ENCODE assay signal across 7 mouse cellular contexts in genomic region chr19:46600371-46600770, GRCm38 (mm10). TPM values are rescaled to one million over a fixed set of nuclear protein-coding genes. Genes with fewer than 3 reads are reported as not detected.
DNase-seq lines count a peak whose midpoint lies in the region; ATAC-seq and TF ChIP-seq lines count a peak whose summit lies in the region.

No protein-coding gene starts in this region.

- no peak for DNase-seq in lung, adult 2 months
- no peak for DNase-seq in embryonic facial prominence, embryonic 14.5 days (ENCODE audit: low spot score)
- DNase-seq in intestine, embryonic 14.5 days (ENCODE audit: low spot score): no peak
- DNase-seq in layer of hippocampus, postnatal 36 days: no peak
- DNase-seq in lung, postnatal 14 days: no peak

- peak overlapping the region; percentile 84; the same call in 1 of the 2 replicates for H3K9ac ChIP-seq in lung, embryonic 15.5 days
- peak overlapping the region; percentile 89; the same call in 1 of the 2 replicates for H3K9ac ChIP-seq in embryonic facial prominence, embryonic 14.5 days (ENCODE audit: low read depth, low read length)
- no peak overlapping the region for H3K9ac ChIP-seq in intestine, embryonic 14.5 days (ENCODE audit: low read length)
- no peak overlapping the region for H3K9ac ChIP-seq in neural tube, embryonic 14.5 days (replicated peaks; ENCODE audit: low read depth, low read length)

- H3K4me3 ChIP-seq in lung, embryonic 15.5 days: peak overlapping the region; percentile 97
- H3K4me3 ChIP-seq in lung, adult 2 months (replicated peaks; ENCODE audit: extremely low read depth, low read depth, low read length): no peak overlapping the region
- peak overlapping the region; percentile 98 for H3K4me3 ChIP-seq in embryonic facial prominence, embryonic 14.5 days (ENCODE audit: low read depth, low read length)
- peak overlapping the region; percentile 97; the same call in 1 of the 2 replicates for H3K4me3 ChIP-seq in intestine, embryonic 14.5 days (ENCODE audit: low read depth, low read length)
- H3K4me3 ChIP-seq in neural tube, embryonic 14.5 days (ENCODE audit: low read depth, low read length): peak overlapping the region; percentile 65; the same call in 1 of the 2 replicates

- no peak for TF ChIP-seq POLR2A in lung, adult 2 months (IDR thresholded peaks at IDR 0.05; ENCODE audit: borderline replicate concordance, extremely low read depth, low read depth, low read length)

- no peak for TF ChIP-seq CTCF in lung, adult 2 months (IDR thresholded peaks at IDR 0.05; ENCODE audit: insufficient read depth, low read length)

- H3K4me1 ChIP-seq in lung, embryonic 15.5 days: peaks cover 21% of the 10 kb centered on the region
- peaks cover 3% of the 10 kb centered on the region; the same call in 1 of the 2 replicates for H3K4me1 ChIP-seq in lung, adult 2 months (ENCODE audit: control insufficient read depth, insufficient read depth, low read length)
- H3K4me1 ChIP-seq in embryonic facial prominence, embryonic 14.5 days (ENCODE audit: control insufficient read depth, insufficient read depth, low read length): peaks cover 10% of the 10 kb centered on the region
- H3K4me1 ChIP-seq in intestine, embryonic 14.5 days (replicated peaks; ENCODE audit: control insufficient read depth, insufficient read depth, low read length): peaks cover 11% of the 10 kb centered on the region
- H3K4me1 ChIP-seq in neural tube, embryonic 14.5 days (ENCODE audit: control insufficient read depth, insufficient read depth, low read length): peaks cover 8% of the 10 kb centered on the region

- H3K4me2 ChIP-seq in lung, embryonic 15.5 days: peak overlapping the region; percentile 73; the same call in 1 of the 2 replicates
- H3K4me2 ChIP-seq in embryonic facial prominence, embryonic 14.5 days (ENCODE audit: low read depth, low read length): peak overlapping the region; percentile 91
- H3K4me2 ChIP-seq in intestine, embryonic 14.5 days (ENCODE audit: low read length): peak overlapping the region; percentile 76
- peak overlapping the region; percentile 88; the same call in 1 of the 2 replicates for H3K4me2 ChIP-seq in neural tube, embryonic 14.5 days (ENCODE audit: low read depth, low read length)

- H3K36me3 ChIP-seq in lung, embryonic 15.5 days: no peaks in the 10 kb centered on the region; the same call in 1 of the 2 replicates
- peaks cover 25% of the 10 kb centered on the region; the same call in 1 of the 2 replicates for H3K36me3 ChIP-seq in embryonic facial prominence, embryonic 14.5 days (ENCODE audit: control insufficient read depth, insufficient read depth, low read length)
- 0 out of 2 replicates have a peak, but pooled peaks cover 14% of the 10 kb centered on the region for H3K36me3 ChIP-seq in intestine, embryonic 14.5 days (ENCODE audit: control insufficient read depth, insufficient read depth, low read length)
- no peaks in the 10 kb centered on the region for H3K36me3 ChIP-seq in neural tube, embryonic 14.5 days (ENCODE audit: control insufficient read depth, insufficient read depth, low read length)

- ATAC-seq in lung, embryonic 15.5 days (ENCODE audit: borderline replicate concordance, extremely low read depth, low FRiP score, low TSS enrichment): no peak
- no peak for ATAC-seq in embryonic facial prominence, embryonic 14.5 days (ENCODE audit: low read depth)
- no peak for ATAC-seq in intestine, embryonic 14.5 days (replicated peaks; ENCODE audit: low FRiP score, low TSS enrichment, low read depth)
- ATAC-seq in neural tube, embryonic 14.5 days (ENCODE audit: low read depth): no peak

- no peak overlapping the region for H3K27ac ChIP-seq in lung, embryonic 15.5 days
- no peak overlapping the region for H3K27ac ChIP-seq in embryonic facial prominence, embryonic 14.5 days (replicated peaks; ENCODE audit: low read depth, low read length)
- no peak overlapping the region for H3K27ac ChIP-seq in intestine, embryonic 14.5 days (ENCODE audit: low read depth)
- no peak overlapping the region for H3K27ac ChIP-seq in neural tube, embryonic 14.5 days (ENCODE audit: low read depth, low read length)

- WGBS in lung, embryonic 15.5 days: 56% methylated on average over 4 of the region's 4 CpGs
- 45% methylated on average over 4 of the region's 4 CpGs for WGBS in lung, adult 2 months
- 72% methylated on average over 4 of the region's 4 CpGs for WGBS in embryonic facial prominence, embryonic 14.5 days
- WGBS in intestine, embryonic 14.5 days: 81% methylated on average over 4 of the region's 4 CpGs
- 79% methylated on average over 4 of the region's 4 CpGs for WGBS in neural tube, embryonic 14.5 days

- no peaks in the 10 kb centered on the region for H3K27me3 ChIP-seq in lung, embryonic 15.5 days
- H3K27me3 ChIP-seq in embryonic facial prominence, embryonic 14.5 days (replicated peaks; ENCODE audit: control insufficient read depth, insufficient read depth, low read length): no peaks in the 10 kb centered on the region
- H3K27me3 ChIP-seq in intestine, embryonic 14.5 days (replicated peaks; ENCODE audit: control insufficient read depth, insufficient read depth, low read length): no peaks in the 10 kb centered on the region
- H3K27me3 ChIP-seq in neural tube, embryonic 14.5 days (ENCODE audit: control insufficient read depth, insufficient read depth, low read length): no peaks in the 10 kb centered on the region

- no peaks in the 10 kb centered on the region for H3K9me3 ChIP-seq in lung, embryonic 15.5 days
- H3K9me3 ChIP-seq in embryonic facial prominence, embryonic 14.5 days (ENCODE audit: control insufficient read depth, low read length): no peaks in the 10 kb centered on the region
- H3K9me3 ChIP-seq in intestine, embryonic 14.5 days (ENCODE audit: control insufficient read depth, low read length): no peaks in the 10 kb centered on the region
- no peaks in the 10 kb centered on the region for H3K9me3 ChIP-seq in neural tube, embryonic 14.5 days (ENCODE audit: control insufficient read depth, low read length)

RNA-seq across cellular contexts. Expression of gene Wbp1l, which starts 1.5 kb away (rescaled TPM):
- 44.0 and 48.0 TPM in 2 replicates for polyA plus RNA-seq in lung, embryonic 15.5 days (2015; fragmentation: Nextera tagmentation; extraction: Ambion mirVana)
- polyA plus RNA-seq in lung, adult 2 months (2012; rRNA removed): 47.3 and 54.3 TPM in 2 replicates
- 37.7 and 42.6 TPM in 2 replicates for polyA plus RNA-seq in embryonic facial prominence, embryonic 14.5 days (2014; fragmentation: Nextera tagmentation; extraction: Ambion mirVana)
- polyA plus RNA-seq in intestine, embryonic 14.5 days (2014; fragmentation: Nextera tagmentation; extraction: Ambion mirVana): 39.6 and 40.2 TPM in 2 replicates
- 28.2 and 35.2 TPM in 2 replicates for polyA plus RNA-seq in neural tube, embryonic 14.5 days (2014; fragmentation: Nextera tagmentation; extraction: Ambion mirVana)
- 10 to 100 TPM; 39.9 to 40.8 TPM for total RNA-seq in layer of hippocampus, postnatal 36 days (2021)

RNA-seq across cellular contexts. Expression of gene Sfxn2, which starts 27.2 kb away (rescaled TPM):
- polyA plus RNA-seq in lung, embryonic 15.5 days (2015; fragmentation: Nextera tagmentation; extraction: Ambion mirVana): 27.9 and 28.3 TPM in 2 replicates
- polyA plus RNA-seq in lung, adult 2 months (2012; rRNA removed): 3.8 and 6.5 TPM in 2 replicates
- 16.7 and 19.7 TPM in 2 replicates for polyA plus RNA-seq in embryonic facial prominence, embryonic 14.5 days (2014; fragmentation: Nextera tagmentation; extraction: Ambion mirVana)
- polyA plus RNA-seq in intestine, embryonic 14.5 days (2014; fragmentation: Nextera tagmentation; extraction: Ambion mirVana): 18.2 and 19.2 TPM in 2 replicates
- 10.5 and 10.7 TPM in 2 replicates for polyA plus RNA-seq in neural tube, embryonic 14.5 days (2014; fragmentation: Nextera tagmentation; extraction: Ambion mirVana)
- 1 to 10 TPM; 4.9 to 8.5 TPM for total RNA-seq in layer of hippocampus, postnatal 36 days (2021)

RNA-seq across cellular contexts. Expression of gene Arl3, which starts 27.4 kb away (rescaled TPM):
- polyA plus RNA-seq in lung, embryonic 15.5 days (2015; fragmentation: Nextera tagmentation; extraction: Ambion mirVana): 115 and 119 TPM in 2 replicates
- polyA plus RNA-seq in lung, adult 2 months (2012; rRNA removed): 21.5 and 27.1 TPM in 2 replicates
- 83.7 and 94.0 TPM in 2 replicates for polyA plus RNA-seq in embryonic facial prominence, embryonic 14.5 days (2014; fragmentation: Nextera tagmentation; extraction: Ambion mirVana)
- 64.3 and 73.9 TPM in 2 replicates for polyA plus RNA-seq in intestine, embryonic 14.5 days (2014; fragmentation: Nextera tagmentation; extraction: Ambion mirVana)
- polyA plus RNA-seq in neural tube, embryonic 14.5 days (2014; fragmentation: Nextera tagmentation; extraction: Ambion mirVana): 134 and 160 TPM in 2 replicates
- total RNA-seq in layer of hippocampus, postnatal 36 days (2021): 100 to 1,000 TPM; 123 to 126 TPM

Comparison
In these comparisons a context has a peak if more than half of its experiments do, and no peak if none do; other contexts are left out.
1. H3K9ac ChIP-seq: peak in lung, embryonic 15.5 days (single experiment) and embryonic facial prominence, embryonic 14.5 days (single experiment); none in intestine, embryonic 14.5 days (single experiment) and neural tube, embryonic 14.5 days (single experiment).
2. Peak in every context shown above with its lines, with median percentiles within 50 percentile points of each other: H3K4me2 ChIP-seq.